Mouse (Mus musculus) layer of hippocampus, adult 9-10 months (tissue): Measurements from ENCODE around the gene Lrguk.

Source experiments
- DNase-seq: peaks from one replicate; pipeline ENCODE4 v3.0.0; 2022; ENCODE audit warnings: low spot score

Lrguk gene

GRCm38 (mm10) chr6:34148021-34148420 lies 118.8 kb downstream of the Lrguk start:
- DNase-seq = no peak

- no peak for DNase-seq
Observed at GRCm38 (mm10) chr6:34148639-34149038, 119.4 kb downstream of the Lrguk start.

GRCm38 (mm10) chr6:34149066-34149465 lies 119.8 kb downstream of the Lrguk start:
- no peak for DNase-seq

- DNase-seq = no peak
Observed at GRCm38 (mm10) chr6:34149821-34150220, 120.6 kb downstream of the Lrguk start.

GRCm38 (mm10) chr6:34153069-34154052 lies 124.1 kb downstream of the Lrguk start:
- no peak for DNase-seq

- DNase-seq = no peak
Observed at GRCm38 (mm10) chr6:34154202-34154601, 125.0 kb downstream of the Lrguk start.

- no peak for DNase-seq
Observed at GRCm38 (mm10) chr6:34155137-34155804, 126.0 kb downstream of the Lrguk start.

- DNase-seq = no peak
Observed at GRCm38 (mm10) chr6:34156057-34156456, 126.8 kb downstream of the Lrguk start.

GRCm38 (mm10) chr6:34156841-34157748 lies 127.8 kb downstream of the Lrguk start:
- DNase-seq = no peak

- DNase-seq = no peak
Observed at GRCm38 (mm10) chr6:34159998-34160815, 131.0 kb downstream of the Lrguk start.

GRCm38 (mm10) chr6:34160816-34161310 lies 131.6 kb downstream of the Lrguk start:
- no peak for DNase-seq

GRCm38 (mm10) chr6:34161511-34161910 lies 132.3 kb downstream of the Lrguk start:
- DNase-seq = no peak

GRCm38 (mm10) chr6:34162607-34163006 lies 133.4 kb downstream of the Lrguk start:
- DNase-seq = no peak

GRCm38 (mm10) chr6:34163014-34163413 lies 133.8 kb downstream of the Lrguk start:
- DNase-seq = no peak

- no peak for DNase-seq
Observed at GRCm38 (mm10) chr6:34168834-34169233, 139.6 kb downstream of the Lrguk start.

GRCm38 (mm10) chr6:34170844-34171494 lies 141.7 kb downstream of the Lrguk start:
- DNase-seq = no peak

- no peak for DNase-seq
Observed at GRCm38 (mm10) chr6:34171748-34172457, 142.7 kb downstream of the Lrguk start.

- DNase-seq = no peak
Observed at GRCm38 (mm10) chr6:34173251-34173650, 144.0 kb downstream of the Lrguk start.

- DNase-seq = no peak
Observed at GRCm38 (mm10) chr6:34174715-34175114, 145.5 kb downstream of the Lrguk start.
